Mouse (Mus musculus): ENCODE results near the gene Prex1.

- TF ChIP-seq EP300 (IDR thresholded peaks at IDR 0.05; ENCODE audit: low read length) (no peak), CTCF (conservative IDR thresholded peaks at IDR 0.05 in 1 of 2, IDR thresholded peaks at IDR 0.05 in 1 of 2; ENCODE audit: low read depth in 2 of 2, low read length in 2 of 2) (no peak), ZMIZ1 (IDR thresholded peaks at IDR 0.05; ENCODE audit: low read depth, low read length) (no peak), POLR2A (IDR thresholded peaks at IDR 0.05; ENCODE audit: low read depth, low read length) (no peak), GABPA (IDR thresholded peaks at IDR 0.05; ENCODE audit: insufficient replicate concordance, low read depth, low read length) (no peak)
These were observed 36.7 kb downstream of the Prex1 start for GRCm38 (mm10) chr2:166676933-166677332.
